Mouse (Mus musculus): Measurements from ENCODE around the gene Mpzl1. TPM values are rescaled to one million over a fixed set of nuclear protein-coding genes. Genes with fewer than 3 reads are reported as not detected.
A peak's percentile ranks its signal among the peaks of the same experiment; 100 is the strongest.
"Not testable (repeated sequence)": the region's sequence is repeated elsewhere in the genome, so short reads cannot be mapped to it uniquely, and the experiment has no call there.

Gene Mpzl1
- polyA plus RNA-seq (2012; ENCODE audit: insufficient read depth, low replicate concordance) = 0.53 TPM in 1 of 2 replicates, not detected in the other

- Histone ChIP-seq H3K4me1 (peaks cover 40% of the 10 kb centered on the region), H3K27me3 (replicated peaks) (peaks cover 66% of the 10 kb centered on the region), H3K36me3 (replicated peaks; ENCODE audit: low read length) (no peaks in the 10 kb centered on the region), H3K4me3 (replicated peaks) (peak within 1 kb of the TSS; percentile 92), H3K9me3 (no peaks in the 10 kb centered on the region)
- no peak for TF ChIP-seq GATA1 (IDR thresholded peaks at IDR 0.05; ENCODE audit: borderline replicate concordance, low read length)
- no peak for TF ChIP-seq FLI1 (IDR thresholded peaks at IDR 0.05; ENCODE audit: low read length)
These were observed at the start of gene Mpzl1 for GRCm38 (mm10) chr1:165634151-165634884. Mpzl1 (minus strand) TSS chr1:165634538.

GRCm38 (mm10) chr1:165682056-165682853, 47.9 kb upstream of the Mpzl1 start:
- TF ChIP-seq GATA1 (IDR thresholded peaks at IDR 0.05; ENCODE audit: borderline replicate concordance, low read length) (no peak), FLI1 (IDR thresholded peaks at IDR 0.05; ENCODE audit: low read length) (no peak)
- Histone ChIP-seq H3K27me3 (replicated peaks) (peaks cover 18% of the 10 kb centered on the region), H3K4me1 (peaks cover 51% of the 10 kb centered on the region), H3K36me3 (replicated peaks; ENCODE audit: low read length) (no peaks in the 10 kb centered on the region), H3K4me3 (replicated peaks) (no peak overlapping the region), H3K9me3 (no peaks in the 10 kb centered on the region)

GRCm38 (mm10) chr1:165681045-165681794, 46.9 kb upstream of the Mpzl1 start:
- H3K4me3 ChIP-seq (replicated peaks) = peak overlapping the region; percentile 48
- peaks cover 47% of the 10 kb centered on the region for H3K4me1 ChIP-seq
- no peaks in the 10 kb centered on the region for H3K36me3 ChIP-seq (replicated peaks; ENCODE audit: low read length)
- no peak for TF ChIP-seq GATA1 (IDR thresholded peaks at IDR 0.05; ENCODE audit: borderline replicate concordance, low read length)
- no peak for TF ChIP-seq FLI1 (IDR thresholded peaks at IDR 0.05; ENCODE audit: low read length)
- peaks cover 20% of the 10 kb centered on the region for H3K27me3 ChIP-seq (replicated peaks)
- H3K9me3 ChIP-seq = no peaks in the 10 kb centered on the region

- H3K36me3 ChIP-seq (replicated peaks; ENCODE audit: low read length); H3K9me3 ChIP-seq; H3K4me3 ChIP-seq (replicated peaks): not testable (repeated sequence)
- Histone ChIP-seq H3K27me3 (replicated peaks) (peaks cover 24% of the 10 kb centered on the region), H3K4me1 (peaks cover 51% of the 10 kb centered on the region)
These were observed 45.7 kb upstream of the Mpzl1 start for GRCm38 (mm10) chr1:165680086-165680485.

- peaks cover 47% of the 10 kb centered on the region for H3K4me1 ChIP-seq
- TF ChIP-seq GATA1 (IDR thresholded peaks at IDR 0.05; ENCODE audit: borderline replicate concordance, low read length) = no peak
- no peak for TF ChIP-seq FLI1 (IDR thresholded peaks at IDR 0.05; ENCODE audit: low read length)
- no peaks in the 10 kb centered on the region for H3K9me3 ChIP-seq
- no peak overlapping the region for H3K4me3 ChIP-seq (replicated peaks)
- no peaks in the 10 kb centered on the region for H3K36me3 ChIP-seq (replicated peaks; ENCODE audit: low read length)
- peaks cover 24% of the 10 kb centered on the region for H3K27me3 ChIP-seq (replicated peaks)
These were observed 45.3 kb upstream of the Mpzl1 start for GRCm38 (mm10) chr1:165679618-165679997.

- no peaks in the 10 kb centered on the region for H3K36me3 ChIP-seq (replicated peaks; ENCODE audit: low read length)
- H3K27me3 ChIP-seq (replicated peaks) = peaks cover 28% of the 10 kb centered on the region
- H3K9me3 ChIP-seq = no peaks in the 10 kb centered on the region
- TF ChIP-seq GATA1 (IDR thresholded peaks at IDR 0.05; ENCODE audit: borderline replicate concordance, low read length) (no peak), FLI1 (IDR thresholded peaks at IDR 0.05; ENCODE audit: low read length) (no peak)
- no peak overlapping the region for H3K4me3 ChIP-seq (replicated peaks)
- peaks cover 41% of the 10 kb centered on the region for H3K4me1 ChIP-seq
These were observed 44.7 kb upstream of the Mpzl1 start for GRCm38 (mm10) chr1:165678861-165679617.

- TF ChIP-seq FLI1 (IDR thresholded peaks at IDR 0.05; ENCODE audit: low read length) = no peak
- TF ChIP-seq GATA1 (IDR thresholded peaks at IDR 0.05; ENCODE audit: borderline replicate concordance, low read length) = no peak
These were observed 43.2 kb upstream of the Mpzl1 start for GRCm38 (mm10) chr1:165677558-165677957.

GRCm38 (mm10) chr1:165676993-165677392, 42.7 kb upstream of the Mpzl1 start:
- H3K4me1 ChIP-seq = peaks cover 30% of the 10 kb centered on the region
- H3K27me3 ChIP-seq (replicated peaks) = peaks cover 36% of the 10 kb centered on the region
- no peaks in the 10 kb centered on the region for H3K9me3 ChIP-seq
- TF ChIP-seq FLI1 (IDR thresholded peaks at IDR 0.05; ENCODE audit: low read length) (no peak), GATA1 (IDR thresholded peaks at IDR 0.05; ENCODE audit: borderline replicate concordance, low read length) (no peak)
- H3K36me3 ChIP-seq (replicated peaks; ENCODE audit: low read length) = no peaks in the 10 kb centered on the region
- H3K4me3 ChIP-seq (replicated peaks) = no peak overlapping the region

More at GRCm38 (mm10) chr1:165677558-165677957, 43.2 kb upstream of the Mpzl1 start:
- H3K4me1 ChIP-seq = peaks cover 36% of the 10 kb centered on the region
- no peak overlapping the region for H3K4me3 ChIP-seq (replicated peaks)
- H3K27me3 ChIP-seq (replicated peaks) = peaks cover 31% of the 10 kb centered on the region
- no peaks in the 10 kb centered on the region for H3K36me3 ChIP-seq (replicated peaks; ENCODE audit: low read length)
- H3K9me3 ChIP-seq = no peaks in the 10 kb centered on the region

GRCm38 (mm10) chr1:165675167-165675566, 40.8 kb upstream of the Mpzl1 start:
- H3K27me3 ChIP-seq (replicated peaks) = peaks cover 47% of the 10 kb centered on the region
- TF ChIP-seq GATA1 (IDR thresholded peaks at IDR 0.05; ENCODE audit: borderline replicate concordance, low read length) (no peak), FLI1 (IDR thresholded peaks at IDR 0.05; ENCODE audit: low read length) (no peak)
- H3K9me3 ChIP-seq = no peaks in the 10 kb centered on the region
- H3K4me1 ChIP-seq = peaks cover 19% of the 10 kb centered on the region
- H3K4me3 ChIP-seq (replicated peaks) = peak overlapping the region; percentile 18
- H3K36me3 ChIP-seq (replicated peaks; ENCODE audit: low read length) = no peaks in the 10 kb centered on the region

Data from megakaryocyte, embryonic 14.5 days (primary cell).